Mouse (Mus musculus) CH12F3 (cell line): Measurements from ENCODE around the gene Syt9.

Experiments
- in situ Hi-C: fragments of 300-500 bp; cut with MboI; formaldehyde crosslinking; loops from 2 replicates; pipeline ENCODE4 v1.14.3; 2020; ENCODE audit warnings: low sequenced_read_pairs

Syt9 gene

DNA sequence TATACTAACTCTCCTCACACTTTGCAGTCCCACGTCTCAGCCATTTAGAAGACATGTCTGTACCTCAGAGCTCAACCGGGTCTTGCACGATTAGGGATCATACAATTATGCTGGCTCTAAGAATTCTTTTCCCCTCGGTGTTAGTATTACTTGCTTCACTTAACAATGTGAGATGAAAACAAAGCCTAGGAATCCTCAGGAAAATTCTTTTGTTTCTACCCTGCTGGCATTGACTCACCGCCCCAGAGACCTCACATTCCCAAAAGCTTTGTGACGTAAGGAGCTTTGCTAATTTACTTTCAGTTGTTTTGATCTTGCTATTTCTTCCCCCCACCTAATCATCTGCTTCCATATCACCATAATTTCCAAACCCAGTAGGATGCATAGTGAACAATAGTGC is 166.0 kb downstream of the Syt9 start:
- in situ Hi-C loops = no loop called here

DNA sequence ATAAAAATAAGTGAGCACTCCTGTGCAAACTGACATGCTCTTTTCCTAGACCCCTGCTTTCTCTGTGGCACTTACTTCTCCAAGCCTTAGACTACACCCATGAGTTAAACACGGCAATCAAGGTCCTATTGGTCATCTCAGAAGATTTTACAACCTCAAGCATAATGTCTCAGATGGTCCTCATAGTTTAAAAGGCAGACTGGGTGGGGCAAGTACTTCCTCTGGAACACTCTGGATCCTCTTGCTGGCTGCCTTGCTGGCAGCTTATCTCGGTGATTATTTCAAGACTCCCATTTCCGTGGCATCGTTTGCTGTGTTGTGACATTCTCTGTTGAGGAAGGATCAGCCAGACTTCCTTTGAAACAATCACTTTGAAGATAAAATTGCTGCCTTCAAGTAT is 169.5 kb downstream of the Syt9 start:
- in situ Hi-C loops = no loop called here

DNA sequence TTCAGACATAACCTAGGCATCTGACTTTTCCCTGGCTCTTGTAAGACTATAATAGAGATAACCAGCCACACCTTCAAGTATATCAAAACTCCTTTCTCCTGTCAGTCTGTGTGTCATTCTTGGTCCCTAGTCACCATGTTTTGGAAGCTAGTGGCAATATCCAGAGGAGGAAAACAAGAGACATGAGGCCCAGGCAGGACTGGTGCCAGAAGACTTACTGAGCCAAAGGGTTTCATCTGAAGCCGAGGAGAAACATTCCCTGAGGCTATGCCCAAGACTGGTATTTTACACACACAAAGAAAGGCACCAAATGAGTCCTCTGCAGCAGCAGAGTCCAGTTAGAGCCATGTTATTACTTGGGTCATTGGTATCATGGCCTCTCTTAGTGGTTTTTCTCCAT is 174.5 kb downstream of the Syt9 start:
- in situ Hi-C loops = no loop called here

DNA sequence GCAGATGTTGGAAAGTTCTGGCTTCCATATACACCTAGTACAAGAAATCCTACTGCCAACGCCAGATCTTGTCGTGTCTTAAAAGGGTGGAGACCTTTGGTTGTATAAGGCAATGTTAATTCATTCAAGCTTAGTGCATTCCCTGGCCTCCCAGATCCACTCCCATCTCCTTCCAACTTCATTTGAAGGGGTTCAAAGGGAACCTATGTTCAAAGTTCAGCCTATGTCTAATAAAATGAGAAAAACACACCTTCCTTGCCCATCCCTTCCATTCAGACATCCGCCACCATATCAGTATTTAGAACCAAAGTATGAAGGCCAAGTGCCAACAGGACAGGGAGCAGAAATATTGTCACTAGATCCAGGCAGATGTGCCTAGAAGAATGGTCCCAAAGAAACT is 177.3 kb downstream of the Syt9 start:
- in situ Hi-C loops = no loop called here

- in situ Hi-C loops = no loop called here
These were observed 182.9 kb downstream of the Syt9 start for GRCm38 (mm10) chr7:107553461-107553860.

- in situ Hi-C loops = no loop called here
These were observed 185.4 kb downstream of the Syt9 start for GRCm38 (mm10) chr7:107555906-107556305.

- in situ Hi-C loops = no loop called here
These were observed 190.1 kb downstream of the Syt9 start for GRCm38 (mm10) chr7:107560675-107561074.

DNA sequence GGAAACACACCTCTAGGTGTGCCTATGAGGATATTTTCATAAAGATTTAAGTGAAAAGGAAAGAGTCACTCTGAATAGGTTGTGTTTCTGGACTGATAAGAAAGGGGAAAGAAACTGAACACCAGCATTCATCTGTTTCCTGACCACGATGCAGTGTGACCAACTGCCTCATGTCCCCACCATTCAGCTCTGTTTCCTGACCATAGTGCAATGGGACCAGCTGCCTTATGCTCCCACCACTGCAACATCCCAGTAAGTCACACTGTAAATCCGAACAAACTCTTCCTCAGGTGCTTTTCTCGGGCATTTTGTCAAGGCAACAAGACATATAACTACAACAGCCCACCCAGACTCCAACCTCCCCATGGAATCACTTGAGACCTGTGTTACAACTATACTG is 191.1 kb downstream of the Syt9 start:
- in situ Hi-C loops = no loop called here

DNA sequence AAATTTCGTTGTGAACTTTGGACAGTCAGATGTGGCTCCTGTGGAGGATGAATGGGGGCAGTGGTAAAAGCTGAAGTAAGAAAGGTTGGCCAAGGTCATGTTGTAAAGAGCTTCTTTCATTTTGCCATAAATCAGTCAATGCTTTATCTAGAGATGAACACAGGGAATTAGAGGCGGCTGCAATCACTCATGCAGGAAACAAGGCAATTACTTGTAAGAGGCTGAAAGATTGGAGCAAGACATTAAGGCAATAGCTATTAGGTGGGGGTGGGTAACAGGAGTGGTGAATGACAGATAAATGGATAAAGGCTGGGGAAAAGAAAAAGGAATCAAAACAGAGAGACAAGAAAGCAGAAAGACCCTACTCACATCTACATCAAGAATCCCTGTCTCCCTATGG is 193.2 kb downstream of the Syt9 start:
- in situ Hi-C loops = no loop called here

GRCm38 (mm10) chr7:107567261-107567671 is 196.7 kb downstream of the Syt9 start, which contains the start of gene Olfml1:
TSS of gene Olfml1 (plus strand) at chr7:107567446.
- in situ Hi-C loops = no loop called here

DNA sequence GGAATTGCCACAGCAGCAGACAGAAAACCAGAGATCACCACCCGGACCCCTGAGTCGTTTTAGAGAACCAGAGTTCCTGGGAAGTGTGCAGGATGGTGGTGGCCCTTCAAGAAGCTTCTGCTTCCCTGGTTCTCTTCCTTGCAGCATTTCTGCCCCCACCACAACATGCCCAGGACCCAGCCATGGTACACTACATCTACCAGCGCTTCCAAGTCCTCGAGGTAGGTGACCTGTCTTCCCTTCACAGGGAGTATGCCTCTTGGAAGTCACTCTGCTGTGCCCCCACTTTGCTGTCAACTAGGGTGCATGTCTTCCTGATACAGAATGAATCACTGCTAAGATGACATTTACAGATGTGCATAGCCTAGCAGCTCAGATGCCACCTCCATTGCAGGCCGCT is 197.1 kb downstream of the Syt9 start:
- in situ Hi-C loops = no loop called here

GRCm38 (mm10) chr7:107568971-107569370 is 198.4 kb downstream of the Syt9 start:
- in situ Hi-C loops = no loop called here

- in situ Hi-C loops = no loop called here
These were observed 203.3 kb downstream of the Syt9 start for GRCm38 (mm10) chr7:107573856-107574255.

DNA sequence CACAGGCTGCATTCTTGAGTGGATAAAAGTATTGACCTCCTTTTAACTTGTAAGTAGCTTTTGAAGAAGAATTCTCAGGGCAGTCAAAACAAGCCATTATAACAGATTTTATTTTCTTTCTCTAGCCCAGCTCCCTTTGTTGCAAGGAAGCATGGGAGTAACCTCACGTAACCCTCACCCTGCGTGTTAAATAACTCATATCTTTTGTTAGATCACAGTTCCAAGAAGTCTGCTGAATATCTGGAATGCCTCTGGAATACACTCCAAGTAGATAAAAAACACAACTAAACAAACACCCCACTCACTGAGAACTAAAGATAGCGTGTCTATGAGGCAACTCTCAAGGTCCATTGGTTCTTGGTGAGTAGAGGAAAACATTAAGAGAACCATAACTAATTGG is 203.7 kb downstream of the Syt9 start:
- in situ Hi-C loops = no loop called here

GRCm38 (mm10) chr7:107592641-107593040 is 222.1 kb downstream of the Syt9 start:
- in situ Hi-C loops = no loop called here

GRCm38 (mm10) chr7:107593904-107594303 is 223.4 kb downstream of the Syt9 start:
- in situ Hi-C loops = no loop called here

GRCm38 (mm10) chr7:107594325-107594856 is 223.9 kb downstream of the Syt9 start:
- in situ Hi-C loops = no loop called here

GRCm38 (mm10) chr7:107594857-107595402 is 224.4 kb downstream of the Syt9 start, which contains the start of gene Ppfibp2:
TSS of gene Ppfibp2 (plus strand) at chr7:107595207.
- in situ Hi-C loops = no loop called here

DNA sequence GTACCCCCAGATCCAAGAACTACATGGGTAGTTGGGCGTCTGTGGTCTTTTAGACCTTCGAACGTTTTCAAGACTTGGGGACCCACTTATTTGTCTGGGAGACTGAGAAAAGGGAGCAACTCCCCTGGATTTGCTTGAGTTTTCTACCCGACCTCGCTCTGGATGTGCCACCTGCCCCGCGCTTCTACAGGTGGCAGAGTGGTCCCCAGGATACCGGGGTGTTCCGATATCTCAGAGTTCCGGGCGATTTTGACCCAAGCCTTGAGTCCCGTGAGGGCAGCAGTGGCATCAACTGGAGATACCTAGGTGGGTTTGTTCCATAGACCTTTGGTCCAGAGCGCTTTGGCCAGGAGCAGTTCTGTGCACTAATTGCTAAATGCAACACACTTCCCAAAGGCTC is 224.9 kb downstream of the Syt9 start:
- in situ Hi-C loops = no loop called here

- in situ Hi-C loops = no loop called here
These were observed 226.2 kb downstream of the Syt9 start for GRCm38 (mm10) chr7:107596753-107597152.

DNA sequence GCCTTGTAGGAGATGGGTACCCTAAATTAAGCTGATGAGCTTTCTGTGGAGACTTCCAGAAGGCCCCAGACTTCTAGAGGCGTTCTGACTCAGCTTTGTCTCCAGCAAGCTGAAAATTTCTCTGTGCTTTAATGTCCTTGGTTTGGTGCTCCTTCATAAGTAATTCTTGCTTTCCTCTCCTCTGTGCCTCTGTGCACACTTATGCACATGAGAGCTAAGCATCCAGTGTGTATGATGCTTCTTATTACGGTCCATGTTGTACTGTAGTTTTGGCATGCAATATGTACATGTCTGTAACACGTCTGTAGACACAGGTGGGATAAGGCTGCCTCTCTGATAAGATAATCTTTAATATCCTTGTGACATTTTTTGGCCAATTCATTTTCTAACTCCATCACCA is 227.4 kb downstream of the Syt9 start:
- in situ Hi-C loops = no loop called here
